Mouse (Mus musculus) layer of hippocampus, adult 18-20 months (tissue): ENCODE measurements around the gene Eng. TPM values are rescaled to one million over a fixed set of nuclear protein-coding genes. Genes with fewer than 3 reads are reported as not detected.

ENCODE experiments used
- DNase-seq, 2 experiments: peaks; one replicate each; pipeline ENCODE4 v3.0.0; 2022; ENCODE audit warnings: low spot score in 2 of 2
- total RNA-seq, 2 experiments: library from RNA; stranded (reverse); gene quantifications; 2 replicates each; pipeline ENCODE4 v1.2.3; 2021

Eng gene
- total RNA-seq, 2 experiments from 2014 or later, result 14.9 to 16.7 TPM

GRCm38 (mm10) chr2:32641810-32642209 lies 4.6 kb upstream of the Eng start:
- DNase-seq, result no peak

- no peak for DNase-seq
These were observed 3.6 kb upstream of the Eng start for GRCm38 (mm10) chr2:32642813-32643212.

GRCm38 (mm10) chr2:32644083-32644482 lies 2.3 kb upstream of the Eng start:
- no peak for DNase-seq

GRCm38 (mm10) chr2:32644799-32645475 lies 1.5 kb upstream of the Eng start:
- no peak for DNase-seq

- no peak for DNase-seq
These were observed 748 bp upstream of the Eng start for GRCm38 (mm10) chr2:32645647-32646046.

- DNase-seq, result no peak
These were observed 971 bp downstream of the Eng start for GRCm38 (mm10) chr2:32647366-32647765.

- DNase-seq, result no peak
These were observed 7.4 kb downstream of the Eng start for GRCm38 (mm10) chr2:32653764-32654163.

- no peak for DNase-seq
These were observed 8.5 kb downstream of the Eng start for GRCm38 (mm10) chr2:32654743-32655393.

GRCm38 (mm10) chr2:32655394-32655744 lies 9.0 kb downstream of the Eng start:
- DNase-seq, result no peak

- DNase-seq, result no peak
These were observed 9.4 kb downstream of the Eng start for GRCm38 (mm10) chr2:32655826-32656225.

GRCm38 (mm10) chr2:32658873-32659272 lies 12.5 kb downstream of the Eng start:
- DNase-seq, result no peak

GRCm38 (mm10) chr2:32661509-32662107 lies 15.2 kb downstream of the Eng start:
- no peak for DNase-seq

- no peak for DNase-seq
These were observed 15.9 kb downstream of the Eng start for GRCm38 (mm10) chr2:32662291-32662690.

- DNase-seq, result no peak
These were observed 18.9 kb downstream of the Eng start for GRCm38 (mm10) chr2:32665345-32665744.

- no peak for DNase-seq
These were observed 19.5 kb downstream of the Eng start for GRCm38 (mm10) chr2:32665853-32666252.

GRCm38 (mm10) chr2:32667775-32668174 lies 21.4 kb downstream of the Eng start:
- no peak for DNase-seq

GRCm38 (mm10) chr2:32668176-32668575 lies 21.8 kb downstream of the Eng start:
- no peak for DNase-seq

- no peak for DNase-seq
These were observed 23.5 kb downstream of the Eng start for GRCm38 (mm10) chr2:32669876-32670275.

GRCm38 (mm10) chr2:32671147-32671546 lies 24.8 kb downstream of the Eng start:
- DNase-seq, result no peak

- DNase-seq, result no peak
These were observed 25.7 kb downstream of the Eng start for GRCm38 (mm10) chr2:32671907-32672595.

- no peak for DNase-seq
These were observed 27.0 kb downstream of the Eng start for GRCm38 (mm10) chr2:32673176-32673917.
